Comparison of ENCODE assay signal across 12 mouse cellular contexts in the genomic region with DNA sequence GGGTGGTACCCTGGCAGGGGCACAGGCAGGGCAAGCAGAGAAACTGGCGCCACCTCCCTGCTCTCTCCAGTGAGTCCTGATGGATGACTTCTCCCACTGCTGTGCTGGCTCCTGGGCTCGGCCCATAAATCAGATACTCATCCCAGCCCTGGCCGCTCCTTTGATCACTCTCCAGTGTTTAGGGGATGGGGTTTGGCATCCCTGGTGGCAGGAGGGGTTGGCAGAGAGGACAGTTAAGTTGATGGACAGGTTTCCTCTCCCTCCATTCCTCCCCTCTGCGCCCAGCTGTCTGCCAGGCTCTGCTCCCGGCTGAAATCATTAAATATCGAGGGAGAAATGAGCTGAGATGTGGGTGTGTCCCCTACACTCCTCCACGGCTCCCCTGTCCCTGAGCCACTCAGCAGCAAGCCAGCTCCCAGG. TPM values are rescaled to one million over a fixed set of nuclear protein-coding genes. Genes with fewer than 3 reads are reported as not detected.
DNase-seq lines count a peak whose midpoint lies in the region; ATAC-seq lines count a peak whose summit lies in the region.
"Had no signal": no experiment of that assay in that cellular context is flagged by ENCODE, and none has a peak within 500 bp of the region (broad histone marks: within the 10 kb centered on the region; RNA-seq: fewer than 3 reads in every experiment).

No protein-coding gene starts in this region.

- no peaks in the 10 kb centered on the region for H3K36me3 ChIP-seq in kidney, embryonic 15.5 days
- no peaks in the 10 kb centered on the region for H3K36me3 ChIP-seq in hindbrain, embryonic 15.5 days
- H3K36me3 ChIP-seq in neural tube, embryonic 14.5 days (ENCODE audit: control insufficient read depth, insufficient read depth, low read length): no peaks in the 10 kb centered on the region
- no peaks in the 10 kb centered on the region for H3K36me3 ChIP-seq in liver, embryonic 11.5 days (ENCODE audit: control insufficient read depth, insufficient read depth, low read length)
- H3K36me3 ChIP-seq: heart, embryonic 10.5 days had no signal

- peak; percentile 91 for ATAC-seq in kidney, embryonic 15.5 days (replicated peaks; ENCODE audit: low FRiP score)
- peak; percentile 76 for ATAC-seq in hindbrain, embryonic 15.5 days (ENCODE audit: low FRiP score, low read depth)
- ATAC-seq in neural tube, embryonic 14.5 days (ENCODE audit: low read depth): peak; percentile 72
- no peak for ATAC-seq in liver, embryonic 11.5 days (replicated peaks; ENCODE audit: low FRiP score)

- peak overlapping the region; percentile 48; the same call in 1 of the 2 replicates for H3K27ac ChIP-seq in kidney, embryonic 15.5 days
- H3K27ac ChIP-seq in hindbrain, embryonic 15.5 days (replicated peaks): peak overlapping the region; percentile 90
- H3K27ac ChIP-seq in neural tube, embryonic 14.5 days (ENCODE audit: low read depth, low read length): peak overlapping the region; percentile 92
- H3K27ac ChIP-seq in liver, embryonic 11.5 days (ENCODE audit: low read depth, low read length): no peak overlapping the region
- H3K27ac ChIP-seq: heart, embryonic 10.5 days had no signal

- H3K9me3 ChIP-seq in kidney, embryonic 15.5 days (replicated peaks): no peaks in the 10 kb centered on the region
- H3K9me3 ChIP-seq in hindbrain, embryonic 15.5 days: no peaks in the 10 kb centered on the region
- no peaks in the 10 kb centered on the region for H3K9me3 ChIP-seq in neural tube, embryonic 14.5 days (ENCODE audit: control insufficient read depth, low read length)
- H3K9me3 ChIP-seq in liver, embryonic 11.5 days (ENCODE audit: control insufficient read depth, low read length): no peaks in the 10 kb centered on the region
- H3K9me3 ChIP-seq: heart, embryonic 10.5 days had no signal

- H3K4me2 ChIP-seq in kidney, embryonic 15.5 days: no peak overlapping the region
- H3K4me2 ChIP-seq in hindbrain, embryonic 15.5 days: no peak overlapping the region
- H3K4me2 ChIP-seq in neural tube, embryonic 14.5 days (ENCODE audit: low read depth, low read length): peak overlapping the region; percentile 3; the same call in 1 of the 2 replicates
- no peak overlapping the region for H3K4me2 ChIP-seq in liver, embryonic 11.5 days

- H3K27me3 ChIP-seq in kidney, embryonic 15.5 days: peaks cover 40% of the 10 kb centered on the region
- H3K27me3 ChIP-seq in hindbrain, embryonic 15.5 days: no peaks in the 10 kb centered on the region
- no peaks in the 10 kb centered on the region for H3K27me3 ChIP-seq in neural tube, embryonic 14.5 days (ENCODE audit: control insufficient read depth, insufficient read depth, low read length)
- H3K27me3 ChIP-seq in liver, embryonic 11.5 days (replicated peaks; ENCODE audit: control insufficient read depth, insufficient read depth, low read length): peaks cover 16% of the 10 kb centered on the region

- DNase-seq in kidney, adult 9 months: no peak
- DNase-seq in adrenal gland, postnatal 36 days: peak; percentile 52 to 56
- DNase-seq in liver, embryonic 11.5 days (ENCODE audit: low spot score): no peak
- no peak for DNase-seq in spleen, postnatal 36 days (ENCODE audit: low spot score in 2 of 2)
- DNase-seq in right cerebral cortex, postnatal 36 days (ENCODE audit: low spot score in 2 of 2): no peak
- DNase-seq: kidney, adult 18-20 months; lung, adult 2 months had no signal

- H3K9ac ChIP-seq in kidney, embryonic 15.5 days: no peak overlapping the region
- H3K9ac ChIP-seq in hindbrain, embryonic 15.5 days: no peak overlapping the region
- no peak overlapping the region for H3K9ac ChIP-seq in neural tube, embryonic 14.5 days (replicated peaks; ENCODE audit: low read depth, low read length)
- no peak overlapping the region for H3K9ac ChIP-seq in liver, embryonic 11.5 days (ENCODE audit: low read depth, low read length)

- WGBS in kidney, embryonic 15.5 days: 10% methylated on average over 7 of the region's 7 CpGs
- WGBS in hindbrain, embryonic 15.5 days: 5% methylated on average over 7 of the region's 7 CpGs
- 10% methylated on average over 7 of the region's 7 CpGs for WGBS in neural tube, embryonic 14.5 days
- 53% methylated on average over 7 of the region's 7 CpGs for WGBS in liver, embryonic 11.5 days

- H3K4me1 ChIP-seq in kidney, embryonic 15.5 days: peaks cover 38% of the 10 kb centered on the region
- peaks cover 33% of the 10 kb centered on the region for H3K4me1 ChIP-seq in hindbrain, embryonic 15.5 days (replicated peaks)
- peaks cover 24% of the 10 kb centered on the region for H3K4me1 ChIP-seq in neural tube, embryonic 14.5 days (ENCODE audit: control insufficient read depth, insufficient read depth, low read length)
- no peaks in the 10 kb centered on the region for H3K4me1 ChIP-seq in liver, embryonic 11.5 days (replicated peaks; ENCODE audit: control insufficient read depth, insufficient read depth, low read length)

- H3K4me3 ChIP-seq in kidney, embryonic 15.5 days (replicated peaks): no peak overlapping the region
- no peak overlapping the region for H3K4me3 ChIP-seq in hindbrain, embryonic 15.5 days
- H3K4me3 ChIP-seq in neural tube, embryonic 14.5 days (ENCODE audit: low read depth, low read length): no peak overlapping the region
- no peak overlapping the region for H3K4me3 ChIP-seq in liver, embryonic 11.5 days (ENCODE audit: low read depth, low read length)
- H3K4me3 ChIP-seq: heart, embryonic 10.5 days; myocyte had no signal

RNA-seq across cellular contexts. Expression of a gene that starts 18.1 kb away (rescaled TPM):
- 0.04 TPM in 1 of 2 replicates, not detected in the other for polyA plus RNA-seq in kidney, embryonic 15.5 days (2015; fragmentation: Nextera tagmentation; extraction: Ambion mirVana)
- total RNA-seq in adrenal gland, postnatal 36 days (2021): 1 to 10 TPM; 2.7 to 3.0 TPM
- polyA plus RNA-seq in hindbrain, embryonic 15.5 days (2015; fragmentation: Nextera tagmentation; extraction: Ambion mirVana): 10.6 and 11.7 TPM in 2 replicates
- 4.1 and 6.8 TPM in 2 replicates for polyA plus RNA-seq in neural tube, embryonic 14.5 days (2014; fragmentation: Nextera tagmentation; extraction: Ambion mirVana)
- polyA plus RNA-seq in liver, embryonic 11.5 days (2014; fragmentation: Nextera tagmentation; extraction: Ambion mirVana): not detected in 2 replicates
- polyA plus RNA-seq: heart, embryonic 10.5 days had no signal

RNA-seq across cellular contexts. Expression of a gene that starts 36.6 kb away (rescaled TPM):
- 25.4 and 25.6 TPM in 2 replicates for polyA plus RNA-seq in kidney, embryonic 15.5 days (2015; fragmentation: Nextera tagmentation; extraction: Ambion mirVana)
- 10 to 100 TPM; 12.3 to 16.7 TPM for total RNA-seq in adrenal gland, postnatal 36 days (2021)
- 21.5 and 42.1 TPM in 2 replicates for polyA plus RNA-seq in hindbrain, embryonic 15.5 days (2015; fragmentation: Nextera tagmentation; extraction: Ambion mirVana)
- polyA plus RNA-seq in neural tube, embryonic 14.5 days (2014; fragmentation: Nextera tagmentation; extraction: Ambion mirVana): 6.9 and 10.2 TPM in 2 replicates
- 12.4 and 19.2 TPM in 2 replicates for polyA plus RNA-seq in liver, embryonic 11.5 days (2014; fragmentation: Nextera tagmentation; extraction: Ambion mirVana)

Comparison
In these comparisons a context has a peak if more than half of its experiments do, and no peak if none do; other contexts are left out.
1. DNase-seq: peak in adrenal gland, postnatal 36 days (2 of 2); none in kidney, adult 9 months (single experiment), liver, embryonic 11.5 days (single experiment), spleen, postnatal 36 days (0 of 2) and right cerebral cortex, postnatal 36 days (0 of 2).